Mouse (Mus musculus): ENCODE data around the gene Ehd4.

Ehd4 gene

GRCm38 (mm10) chr2:120126408-120126807 is 28.0 kb downstream of the Ehd4 start:
- Histone ChIP-seq H3K36me3 (ENCODE audit: insufficient read depth, low read length) (peaks cover 51% of the 10 kb centered on the region), H3K4me3 (replicated peaks; ENCODE audit: low read length) (no peak overlapping the region)

GRCm38 (mm10) chr2:120125461-120125860 is 28.9 kb downstream of the Ehd4 start:
- TF ChIP-seq NANOG (IDR thresholded peaks at IDR 0.05; ENCODE audit: borderline replicate concordance, low read length) (no peak), POU5F1 (IDR thresholded peaks at IDR 0.05; ENCODE audit: borderline replicate concordance, low read length) (no peak), CTCF (conservative IDR thresholded peaks at IDR 0.05; ENCODE audit: low read length) (no peak)
- no peak overlapping the region for H3K4me3 ChIP-seq (replicated peaks; ENCODE audit: low read length)
- H3K9me3 ChIP-seq (ENCODE audit: low read length) = no peaks in the 10 kb centered on the region
- no peaks in the 10 kb centered on the region for H3K27me3 ChIP-seq (ENCODE audit: insufficient read depth, low read length)
- H3K4me1 ChIP-seq (replicated peaks; ENCODE audit: low read depth, low read length) = peaks cover 6% of the 10 kb centered on the region; the same call in 1 of the 2 replicates
- peaks cover 51% of the 10 kb centered on the region for H3K36me3 ChIP-seq (ENCODE audit: insufficient read depth, low read length)

More at GRCm38 (mm10) chr2:120126408-120126807, 28.0 kb downstream of the Ehd4 start:
- H3K9me3 ChIP-seq (ENCODE audit: low read length) = no peaks in the 10 kb centered on the region
- TF ChIP-seq NANOG (IDR thresholded peaks at IDR 0.05; ENCODE audit: borderline replicate concordance, low read length) (no peak), POU5F1 (IDR thresholded peaks at IDR 0.05; ENCODE audit: borderline replicate concordance, low read length) (no peak), CTCF (conservative IDR thresholded peaks at IDR 0.05; ENCODE audit: low read length) (no peak)
- peaks cover 6% of the 10 kb centered on the region; the same call in 1 of the 2 replicates for H3K4me1 ChIP-seq (replicated peaks; ENCODE audit: low read depth, low read length)
- no peaks in the 10 kb centered on the region for H3K27me3 ChIP-seq (ENCODE audit: insufficient read depth, low read length)

GRCm38 (mm10) chr2:120124946-120125345 is 29.5 kb downstream of the Ehd4 start:
- H3K27me3 ChIP-seq (ENCODE audit: insufficient read depth, low read length) = no peaks in the 10 kb centered on the region
- TF ChIP-seq CTCF (conservative IDR thresholded peaks at IDR 0.05; ENCODE audit: low read length) (no peak), NANOG (IDR thresholded peaks at IDR 0.05; ENCODE audit: borderline replicate concordance, low read length) (no peak), POU5F1 (IDR thresholded peaks at IDR 0.05; ENCODE audit: borderline replicate concordance, low read length) (no peak)
- H3K36me3 ChIP-seq (ENCODE audit: insufficient read depth, low read length) = peaks cover 53% of the 10 kb centered on the region
- no peak overlapping the region for H3K4me3 ChIP-seq (replicated peaks; ENCODE audit: low read length)
- peaks cover 6% of the 10 kb centered on the region; the same call in 1 of the 2 replicates for H3K4me1 ChIP-seq (replicated peaks; ENCODE audit: low read depth, low read length)
- H3K9me3 ChIP-seq (ENCODE audit: low read length) = no peaks in the 10 kb centered on the region

- Histone ChIP-seq H3K27me3 (ENCODE audit: insufficient read depth, low read length) (no peaks in the 10 kb centered on the region), H3K36me3 (ENCODE audit: insufficient read depth, low read length) (peaks cover 48% of the 10 kb centered on the region), H3K9me3 (ENCODE audit: low read length) (no peaks in the 10 kb centered on the region), H3K4me3 (replicated peaks; ENCODE audit: low read length) (no peak overlapping the region), H3K4me1 (replicated peaks; ENCODE audit: low read depth, low read length) (peaks cover 6% of the 10 kb centered on the region; the same call in 1 of the 2 replicates)
- TF ChIP-seq CTCF (conservative IDR thresholded peaks at IDR 0.05; ENCODE audit: low read length) (no peak), POU5F1 (IDR thresholded peaks at IDR 0.05; ENCODE audit: borderline replicate concordance, low read length) (no peak), NANOG (IDR thresholded peaks at IDR 0.05; ENCODE audit: borderline replicate concordance, low read length) (no peak)
Measured at GRCm38 (mm10) chr2:120124096-120124495, 30.3 kb downstream of the Ehd4 start.

GRCm38 (mm10) chr2:120122983-120123382 is 31.4 kb downstream of the Ehd4 start:
- Histone ChIP-seq H3K4me1 (replicated peaks; ENCODE audit: low read depth, low read length) (0 out of 2 replicates have a peak, but pooled peaks cover 2% of the 10 kb centered on the region), H3K27me3 (ENCODE audit: insufficient read depth, low read length) (no peaks in the 10 kb centered on the region), H3K9me3 (ENCODE audit: low read length) (no peaks in the 10 kb centered on the region), H3K36me3 (ENCODE audit: insufficient read depth, low read length) (peaks cover 47% of the 10 kb centered on the region), H3K4me3 (replicated peaks; ENCODE audit: low read length) (no peak overlapping the region)
- TF ChIP-seq NANOG (IDR thresholded peaks at IDR 0.05; ENCODE audit: borderline replicate concordance, low read length) (no peak), POU5F1 (IDR thresholded peaks at IDR 0.05; ENCODE audit: borderline replicate concordance, low read length) (no peak), CTCF (conservative IDR thresholded peaks at IDR 0.05; ENCODE audit: low read length) (no peak)

- H3K4me3 ChIP-seq (replicated peaks; ENCODE audit: low read length) = no peak overlapping the region
- H3K27me3 ChIP-seq (ENCODE audit: insufficient read depth, low read length) = no peaks in the 10 kb centered on the region
- H3K4me1 ChIP-seq (replicated peaks; ENCODE audit: low read depth, low read length) = 0 out of 2 replicates have a peak, but pooled peaks cover under 1% of the 10 kb centered on the region
- H3K36me3 ChIP-seq (ENCODE audit: insufficient read depth, low read length) = peaks cover 23% of the 10 kb centered on the region
- no peak for TF ChIP-seq CTCF (conservative IDR thresholded peaks at IDR 0.05; ENCODE audit: low read length)
- no peak for TF ChIP-seq POU5F1 (IDR thresholded peaks at IDR 0.05; ENCODE audit: borderline replicate concordance, low read length)
- TF ChIP-seq NANOG (IDR thresholded peaks at IDR 0.05; ENCODE audit: borderline replicate concordance, low read length) = no peak
- no peaks in the 10 kb centered on the region for H3K9me3 ChIP-seq (ENCODE audit: low read length)
Measured at GRCm38 (mm10) chr2:120117346-120117745, 37.1 kb downstream of the Ehd4 start.

- TF ChIP-seq CTCF (conservative IDR thresholded peaks at IDR 0.05; ENCODE audit: low read length) (no peak), POU5F1 (IDR thresholded peaks at IDR 0.05; ENCODE audit: borderline replicate concordance, low read length) (no peak), NANOG (IDR thresholded peaks at IDR 0.05; ENCODE audit: borderline replicate concordance, low read length) (no peak)
- peaks cover 21% of the 10 kb centered on the region for H3K36me3 ChIP-seq (ENCODE audit: insufficient read depth, low read length)
Measured at GRCm38 (mm10) chr2:120116362-120116761, 38.0 kb downstream of the Ehd4 start.

GRCm38 (mm10) chr2:120114977-120115376 is 39.4 kb downstream of the Ehd4 start:
- peaks cover 19% of the 10 kb centered on the region for H3K36me3 ChIP-seq (ENCODE audit: insufficient read depth, low read length)
- no peaks in the 10 kb centered on the region for H3K9me3 ChIP-seq (ENCODE audit: low read length)
- no peak for TF ChIP-seq CTCF (conservative IDR thresholded peaks at IDR 0.05; ENCODE audit: low read length)
- no peak for TF ChIP-seq POU5F1 (IDR thresholded peaks at IDR 0.05; ENCODE audit: borderline replicate concordance, low read length)
- no peak for TF ChIP-seq NANOG (IDR thresholded peaks at IDR 0.05; ENCODE audit: borderline replicate concordance, low read length)

More at GRCm38 (mm10) chr2:120116362-120116761, 38.0 kb downstream of the Ehd4 start:
- no peaks in the 10 kb centered on the region for H3K27me3 ChIP-seq (ENCODE audit: insufficient read depth, low read length)
- H3K9me3 ChIP-seq (ENCODE audit: low read length) = no peaks in the 10 kb centered on the region
- H3K4me1 ChIP-seq (replicated peaks; ENCODE audit: low read depth, low read length) = peaks cover 9% of the 10 kb centered on the region; the same call in 1 of the 2 replicates
- H3K4me3 ChIP-seq (replicated peaks; ENCODE audit: low read length) = no peak overlapping the region

GRCm38 (mm10) chr2:120113963-120114362 is 40.4 kb downstream of the Ehd4 start:
- no peak for TF ChIP-seq NANOG (IDR thresholded peaks at IDR 0.05; ENCODE audit: borderline replicate concordance, low read length)
- TF ChIP-seq CTCF (conservative IDR thresholded peaks at IDR 0.05; ENCODE audit: low read length) = no peak
- TF ChIP-seq POU5F1 (IDR thresholded peaks at IDR 0.05; ENCODE audit: borderline replicate concordance, low read length) = no peak
- H3K9me3 ChIP-seq (ENCODE audit: low read length) = no peaks in the 10 kb centered on the region
- H3K36me3 ChIP-seq (ENCODE audit: insufficient read depth, low read length) = peaks cover 17% of the 10 kb centered on the region
- H3K4me3 ChIP-seq (replicated peaks; ENCODE audit: low read length) = no peak overlapping the region
- H3K27me3 ChIP-seq (ENCODE audit: insufficient read depth, low read length) = no peaks in the 10 kb centered on the region
- H3K4me1 ChIP-seq (replicated peaks; ENCODE audit: low read depth, low read length) = peaks cover 15% of the 10 kb centered on the region

More at GRCm38 (mm10) chr2:120114977-120115376, 39.4 kb downstream of the Ehd4 start:
- H3K4me3 ChIP-seq (replicated peaks; ENCODE audit: low read length) = no peak overlapping the region
- H3K27me3 ChIP-seq (ENCODE audit: insufficient read depth, low read length) = no peaks in the 10 kb centered on the region
- H3K4me1 ChIP-seq (replicated peaks; ENCODE audit: low read depth, low read length) = peaks cover 15% of the 10 kb centered on the region

All from E14TG2a.4 (cell line).